Mouse (Mus musculus) limb, embryonic 14.5 days (tissue): ENCODE measurements at regions not wholly inside any gene's neighbourhood (a gene's known extent, or its start where the extent isn't known, plus 50 kb on each side); places are given as distances from the start of the nearest gene placed in this dataset.

ENCODE experiments used
- ATAC-seq: fragments of 200-750 bp; cut with Nextera tagmentation; 2 replicates; pipeline ENCODE4 v1.8.0; 2017; ENCODE audit warnings: low read depth, moderate number of reproducible peaks, moderate TSS enrichment; ENCODE audit not compliant: low FRiP score
- DNase-seq: peaks from one replicate; pipeline ENCODE4 v3.0.0-alpha.2; 2015; ENCODE audit warnings: low spot score
- H3K27ac ChIP-seq: fragments of 300-500 bp; sonication (generic); replicated peaks from 2 replicates; pipeline ENCODE4 v1.5.1; 2014; ENCODE audit warnings: low read depth, mild to moderate bottlenecking, low read length, moderate library complexity, mixed read lengths
- H3K27me3 ChIP-seq: fragments of 300-500 bp; sonication (generic); 2 replicates; pipeline ENCODE4 v1.6.1; 2014; ENCODE audit warnings: low read length, mixed read lengths; ENCODE audit not compliant: control insufficient read depth, insufficient read depth
- H3K36me3 ChIP-seq: fragments of 300-500 bp; sonication (generic); 2 replicates; pipeline ENCODE4 v1.6.1; 2014; ENCODE audit warnings: mild to moderate bottlenecking, low read length, moderate library complexity, mixed read lengths; ENCODE audit not compliant: control insufficient read depth, insufficient read depth
- H3K4me1 ChIP-seq: fragments of 300-500 bp; sonication (generic); 2 replicates; pipeline ENCODE4 v1.6.1; 2014; ENCODE audit warnings: antibody characterized with exemption, low read length, mixed read lengths; ENCODE audit not compliant: control insufficient read depth, insufficient read depth
- H3K4me2 ChIP-seq: fragments of 300-500 bp; sonication (generic); replicated peaks from 2 replicates; pipeline ENCODE4 v1.6.1; 2014; ENCODE audit warnings: low read depth, mild to moderate bottlenecking, low read length, moderate library complexity; ENCODE audit not compliant: severe bottlenecking
- H3K4me3 ChIP-seq: fragments of 300-500 bp; sonication (generic); replicated peaks from 2 replicates; pipeline ENCODE4 v1.5.1; 2014; ENCODE audit warnings: low read length
- H3K9ac ChIP-seq: fragments of 300-500 bp; sonication (generic); 2 replicates; pipeline ENCODE4 v1.6.1; 2014; ENCODE audit warnings: mild to moderate bottlenecking, low read depth, low read length, moderate library complexity; ENCODE audit not compliant: severe bottlenecking
- H3K9me3 ChIP-seq: fragments of 300-500 bp; sonication (generic); 2 replicates; pipeline ENCODE4 v1.6.1; 2016; ENCODE audit warnings: low read length; ENCODE audit not compliant: control insufficient read depth
- POLR2A ChIP-seq: fragments of 200-500 bp; IDR thresholded peaks from 2 replicates; pipeline ENCODE4 v1.8.0; 2012; ENCODE audit warnings: inconsistent platforms, mild to moderate bottlenecking, moderate library complexity, borderline replicate concordance; ENCODE audit not compliant: insufficient read depth, insufficient read length; ENCODE audit errors: extremely low read depth
- WGBS: fragments of 180-500 bp; shearing (Covaris S2); extraction: QIAGEN DNeasy Blood & Tissue Kit; methylation state at CpG from one replicate; pipeline ENCODE4 v1.1.7; 2014; 5-methylcytosine and 5-hydroxymethylcytosine counted together

DNA sequence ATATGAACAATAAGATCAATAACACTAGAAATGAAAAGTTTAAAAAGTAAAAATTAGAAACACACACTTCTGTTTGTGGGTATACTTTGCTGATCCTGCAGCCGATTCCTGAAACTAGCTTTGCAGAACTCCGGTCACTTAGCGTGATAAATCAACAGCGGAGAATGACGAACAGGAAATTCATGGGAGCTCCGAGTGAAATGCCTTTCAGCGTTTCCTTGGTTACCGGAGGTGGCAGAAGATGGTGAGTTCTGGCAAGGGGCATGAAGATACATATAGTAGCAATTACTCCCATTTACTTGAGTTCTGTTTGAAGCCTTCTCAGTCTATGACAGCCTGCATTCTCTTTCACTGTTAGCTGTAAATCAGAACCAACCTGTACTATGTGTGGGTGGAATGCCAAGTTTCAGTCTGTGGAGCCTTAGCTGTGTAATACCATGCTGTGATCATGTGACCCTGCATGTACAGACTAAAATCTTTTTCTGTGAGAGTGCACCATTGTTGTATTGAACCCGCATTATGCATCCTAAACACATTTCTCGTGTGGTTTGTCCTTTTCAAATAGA is 109.0 kb upstream of the Itga1 start:
- Histone ChIP-seq H3K4me2 (no peak overlapping the region), H3K9ac (no peak overlapping the region), H3K27me3 (no peaks in the 10 kb centered on the region), H3K4me3 (no peak overlapping the region), H3K4me1 (0 out of 2 replicates have a peak, but pooled peaks cover 2% of the 10 kb centered on the region), H3K36me3 (no peaks in the 10 kb centered on the region), H3K9me3 (no peaks in the 10 kb centered on the region), H3K27ac (no peak overlapping the region)
- ATAC-seq = peak; percentile 50; the same call in 1 of the 2 replicates
- no peak for TF ChIP-seq POLR2A
- WGBS = 56% methylated on average over 10 of the region's 10 CpGs
- DNase-seq = no peak

DNA sequence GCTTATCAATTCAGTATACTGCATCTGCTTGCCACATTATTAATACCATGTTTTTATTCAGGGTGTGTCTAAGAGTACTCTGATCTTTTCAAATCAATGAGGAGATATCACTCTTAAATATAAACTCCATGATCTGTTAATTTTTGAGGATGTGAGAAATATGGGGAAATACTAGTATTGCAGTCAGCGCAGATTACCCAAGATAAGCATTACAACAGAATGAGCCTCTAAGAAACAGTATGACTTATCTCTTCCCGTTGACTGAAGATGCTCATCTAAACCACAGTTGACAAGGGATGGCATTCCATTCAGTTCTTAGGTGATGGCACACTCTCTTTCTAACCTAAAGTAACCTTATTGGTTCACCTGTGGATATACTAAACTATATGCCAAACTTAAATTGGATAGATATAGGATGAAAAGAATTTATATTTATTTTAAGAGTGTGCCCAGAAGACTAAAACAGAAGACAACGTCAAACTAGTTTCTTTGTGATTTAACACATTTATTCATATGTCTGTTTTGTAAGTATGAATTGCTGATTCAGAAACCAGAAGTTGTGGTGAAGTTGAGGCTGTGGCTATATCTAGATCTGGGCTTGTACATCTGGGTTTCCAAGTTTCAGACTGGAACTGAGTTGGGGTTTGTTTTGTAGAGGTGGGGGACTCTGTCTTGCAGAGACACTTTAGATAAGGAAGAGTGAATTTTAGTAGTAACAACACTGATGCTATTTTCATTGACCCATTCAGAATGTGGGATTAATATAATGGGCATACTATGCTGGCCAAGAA is 107.8 kb upstream of the Itga1 start:
- no peak overlapping the region for H3K4me2 ChIP-seq
- H3K9ac ChIP-seq = no peak overlapping the region
- no peak overlapping the region for H3K4me3 ChIP-seq
- H3K27ac ChIP-seq = no peak overlapping the region
- no peak for TF ChIP-seq POLR2A
- DNase-seq = no peak
- no peaks in the 10 kb centered on the region for H3K27me3 ChIP-seq
- H3K9me3 ChIP-seq = no peaks in the 10 kb centered on the region
- ATAC-seq = no peak
- 0 out of 2 replicates have a peak, but pooled peaks cover 2% of the 10 kb centered on the region for H3K4me1 ChIP-seq
- WGBS = 90% methylated on average over 3 of the region's 3 CpGs
- H3K36me3 ChIP-seq = no peaks in the 10 kb centered on the region

DNA sequence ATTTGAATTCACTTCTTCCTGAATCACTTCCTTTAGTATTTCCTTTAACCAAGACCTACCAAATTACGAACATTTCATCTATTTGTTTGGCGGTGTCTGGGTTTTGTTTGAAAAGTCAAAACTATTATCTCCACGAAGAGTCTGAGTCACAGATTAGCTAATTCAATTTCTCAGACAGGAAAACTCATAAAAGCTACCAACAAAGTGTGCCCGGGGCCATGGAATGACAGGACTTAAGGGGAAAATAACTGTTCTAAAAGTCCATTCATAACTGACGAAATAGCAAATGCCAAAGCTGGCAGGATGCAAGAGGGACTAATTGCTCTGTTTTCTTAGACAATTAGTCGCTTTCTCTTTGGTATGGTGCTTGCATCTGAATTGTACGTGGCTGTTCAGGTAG is 105.0 kb upstream of the Itga1 start:
- H3K36me3 ChIP-seq = no peaks in the 10 kb centered on the region
- H3K27me3 ChIP-seq = no peaks in the 10 kb centered on the region
- 69% methylated on average over 7 of the region's 7 CpGs for WGBS
- no peak overlapping the region for H3K9ac ChIP-seq
- no peak overlapping the region for H3K27ac ChIP-seq
- H3K4me2 ChIP-seq = no peak overlapping the region
- no peak for TF ChIP-seq POLR2A
- ATAC-seq = no peak
- DNase-seq = no peak
- no peak overlapping the region for H3K4me3 ChIP-seq
- H3K4me1 ChIP-seq = 0 out of 2 replicates have a peak, but pooled peaks cover 2% of the 10 kb centered on the region
- H3K9me3 ChIP-seq = no peaks in the 10 kb centered on the region

DNA sequence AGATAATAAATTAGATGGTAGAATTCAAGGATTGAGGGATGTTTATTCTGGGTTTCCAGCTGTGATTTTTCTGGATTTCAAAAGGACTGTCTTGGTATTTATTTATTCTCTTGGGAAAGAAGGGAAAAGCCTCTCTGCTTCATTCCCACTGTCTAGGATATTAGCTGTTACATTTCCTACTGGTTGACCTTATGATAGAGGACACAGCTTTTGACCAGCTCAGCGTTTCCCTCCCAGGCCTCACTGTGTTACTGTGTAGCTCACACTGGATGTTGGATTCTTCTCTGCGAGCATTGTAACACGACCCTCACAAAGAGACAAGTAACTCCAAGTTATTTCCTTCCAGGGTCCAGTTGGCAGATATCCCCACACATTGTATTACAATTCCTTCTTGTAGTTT is 97.4 kb upstream of the Itga1 start:
- ATAC-seq = peak; percentile 50; the same call in 1 of the 2 replicates
- Histone ChIP-seq H3K9me3 (no peaks in the 10 kb centered on the region), H3K4me3 (no peak overlapping the region), H3K4me2 (no peak overlapping the region), H3K9ac (no peak overlapping the region), H3K27me3 (no peaks in the 10 kb centered on the region), H3K36me3 (no peaks in the 10 kb centered on the region), H3K4me1 (no peaks in the 10 kb centered on the region), H3K27ac (no peak overlapping the region)
- WGBS = 34% methylated on average over 3 of the region's 3 CpGs
- peak; percentile 40 for DNase-seq
- TF ChIP-seq POLR2A = no peak

DNA sequence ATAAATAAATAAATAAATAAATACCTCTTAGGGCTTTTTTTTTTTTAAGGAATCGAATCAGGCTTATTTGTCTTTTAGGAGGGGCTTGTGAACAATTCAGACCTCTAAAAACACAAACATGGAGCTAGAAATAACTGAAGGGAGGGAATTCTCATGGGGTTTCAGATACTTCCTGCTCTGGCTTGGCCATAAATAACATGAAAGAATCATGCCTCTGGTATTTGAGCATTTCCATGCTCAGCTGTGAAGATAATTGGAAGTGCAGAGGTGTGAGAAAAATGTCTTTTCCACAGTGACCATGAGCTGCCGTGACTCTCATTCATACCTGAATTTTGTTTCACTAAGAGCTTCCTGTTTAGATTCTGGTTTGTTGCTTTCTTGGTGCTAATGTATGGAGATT is 86.3 kb upstream of the Itga1 start:
- 44% methylated on average over 2 of the region's 2 CpGs for WGBS
- TF ChIP-seq POLR2A = no peak
- H3K9ac ChIP-seq = no peak overlapping the region
- no peaks in the 10 kb centered on the region for H3K4me1 ChIP-seq
- DNase-seq = peak; percentile 23
- H3K4me3 ChIP-seq = no peak overlapping the region
- ATAC-seq = no peak
- no peaks in the 10 kb centered on the region for H3K27me3 ChIP-seq
- no peak overlapping the region for H3K27ac ChIP-seq
- H3K9me3 ChIP-seq = no peaks in the 10 kb centered on the region
- H3K36me3 ChIP-seq = no peaks in the 10 kb centered on the region
- no peak overlapping the region for H3K4me2 ChIP-seq
